Mouse (Mus musculus) C2C12 (cell line): Measurements from ENCODE around the gene Olfr1282. TPM values are rescaled to one million over a fixed set of nuclear protein-coding genes. Genes with fewer than 3 reads are reported as not detected.
"Not testable (repeated sequence)": the region's sequence is repeated elsewhere in the genome, so short reads cannot be mapped to it uniquely, and the experiment has no call there.

ENCODE experiments used
- H3K27me3 ChIP-seq: one replicate; pipeline ENCODE4 v1.6.1; 2011; ENCODE audit not compliant: control insufficient read depth, insufficient read depth, insufficient read length
- H3K36me3 ChIP-seq: one replicate; pipeline ENCODE4 v1.6.1; 2011; ENCODE audit not compliant: control insufficient read depth, insufficient read depth
- H3K4me3 ChIP-seq: one replicate; pipeline ENCODE4 v1.5.1; 2011; ENCODE audit warnings: mild to moderate bottlenecking, control low read depth; ENCODE audit not compliant: poor library complexity, insufficient read depth, severe bottlenecking
- H3K79me2 ChIP-seq: one replicate; pipeline ENCODE4 v1.6.1; 2011; ENCODE audit not compliant: control insufficient read depth, insufficient read depth
- H3K79me3 ChIP-seq: one replicate; pipeline ENCODE4 v1.6.1; 2011; ENCODE audit warnings: low read depth, control low read depth
- H3ac ChIP-seq: one replicate; pipeline ENCODE3; 2011; ENCODE audit warnings: low read depth; ENCODE audit not compliant: control insufficient read depth, insufficient read length
- CEBPB ChIP-seq: IDR thresholded peaks from one replicate; pipeline ENCODE4 v1.6.1; 2011; ENCODE audit warnings: low read depth, mild to moderate bottlenecking, control low read depth, moderate library complexity
- CTCF ChIP-seq: IDR thresholded peaks from one replicate; pipeline ENCODE4 v1.5.1; 2011; ENCODE audit not compliant: control insufficient read depth, insufficient read depth, insufficient read length
- FOSL1 ChIP-seq: IDR thresholded peaks from one replicate; pipeline ENCODE4 v1.8.0; 2011; ENCODE audit warnings: mild to moderate bottlenecking, low read length; ENCODE audit not compliant: poor library complexity, insufficient read depth, severe bottlenecking
- MAX ChIP-seq: IDR thresholded peaks from one replicate; pipeline ENCODE4 v1.6.1; 2011; ENCODE audit warnings: mild to moderate bottlenecking, control low read depth
- MYOD1 ChIP-seq: IDR thresholded peaks from one replicate; pipeline ENCODE4 v1.6.1; 2011; ENCODE audit warnings: low read depth; ENCODE audit not compliant: control insufficient read depth, insufficient read length
- MYOG ChIP-seq: IDR thresholded peaks from one replicate; pipeline ENCODE4 v1.6.1; 2011; ENCODE audit not compliant: control insufficient read depth, insufficient read length; ENCODE audit errors: extremely low read depth
- USF1 ChIP-seq: IDR thresholded peaks from one replicate; pipeline ENCODE4 v1.6.1; 2011; ENCODE audit warnings: low read depth, mild to moderate bottlenecking, control low read depth, moderate library complexity
- long read RNA-seq, 2 experiments: library from polyadenylated mRNA; unstranded; transcript quantifications; one replicate each; pipeline ENCODE4 v2.0.0; 2019 to 2020
- polyA plus RNA-seq: library from polyadenylated mRNA; unstranded; fragments of >200 nt; fragmentation: generic; extraction: Trizol; gene quantifications from one replicate; pipeline ENCODE4 v1.2.1, GENCODE M21; 2012; ENCODE audit warnings: missing spikeins

Gene Olfr1282
- polyA plus RNA-seq: not detected
- long read RNA-seq, experiment 1: 0 reads
- long read RNA-seq, experiment 2: 0 reads

GRCm38 (mm10) chr2:111335976-111336375, at the start of gene Olfr1282:
Gene Olfr1282 (minus strand): TSS chr2:111336076.
- H3K79me2 ChIP-seq: no peaks in the 10 kb centered on the region
- H3K79me3 ChIP-seq: no peaks in the 10 kb centered on the region
- H3K4me3 ChIP-seq: no peak within 1 kb of the TSS
- no peaks in the 10 kb centered on the region for H3K36me3 ChIP-seq
- no peak within 1 kb of the TSS for H3ac ChIP-seq
- H3K27me3 ChIP-seq: no peaks in the 10 kb centered on the region
- TF ChIP-seq CTCF (no peak), MYOD1 (no peak), FOSL1 (no peak), USF1 (no peak), MYOG (no peak), MAX (no peak), CEBPB (no peak)

GRCm38 (mm10) chr2:111375222-111375621, 39.3 kb upstream of the Olfr1282 start, which contains the start of gene Olfr1284:
Gene Olfr1284 (plus strand): TSS chr2:111375522.
- Histone ChIP-seq H3ac (no peak within 1 kb of the TSS), H3K4me3 (no peak within 1 kb of the TSS), H3K79me3 (no peaks in the 10 kb centered on the region), H3K79me2 (no peaks in the 10 kb centered on the region), H3K27me3 (no peaks in the 10 kb centered on the region), H3K36me3 (no peaks in the 10 kb centered on the region)
- TF ChIP-seq FOSL1 (no peak), USF1 (no peak), MYOD1 (no peak), MYOG (no peak)

- Histone ChIP-seq H3K79me3 (no peaks in the 10 kb centered on the region), H3K27me3 (no peaks in the 10 kb centered on the region), H3ac (no peak within 1 kb of the TSS), H3K79me2 (no peaks in the 10 kb centered on the region), H3K36me3 (no peaks in the 10 kb centered on the region), H3K4me3 (no peak within 1 kb of the TSS)
- TF ChIP-seq MYOG (no peak), CTCF (no peak), MAX (no peak), USF1 (no peak), FOSL1 (no peak), MYOD1 (no peak), CEBPB (no peak)
Observed at GRCm38 (mm10) chr2:111366490-111366889, 30.6 kb upstream of the Olfr1282 start, which contains the start of gene Olfr1283. Gene Olfr1283 (plus strand): TSS chr2:111366790.

GRCm38 (mm10) chr2:111333721-111334120, 2.2 kb downstream of the Olfr1282 start:
- H3K79me2 ChIP-seq, H3K79me3 ChIP-seq, H3K36me3 ChIP-seq, H3K27me3 ChIP-seq, H3K4me3 ChIP-seq, H3ac ChIP-seq: not testable (repeated sequence)

GRCm38 (mm10) chr2:111326220-111326619, 9.7 kb downstream of the Olfr1282 start, which contains the start of gene Olfr1281:
Gene Olfr1281 (plus strand): TSS chr2:111326520.
- H3K4me3 ChIP-seq: no peak within 1 kb of the TSS
- no peaks in the 10 kb centered on the region for H3K79me2 ChIP-seq
- TF ChIP-seq MYOG: no peak
- no peak for TF ChIP-seq CTCF
- no peak for TF ChIP-seq MAX
- no peak for TF ChIP-seq MYOD1
- H3ac ChIP-seq: no peak within 1 kb of the TSS
- no peaks in the 10 kb centered on the region for H3K79me3 ChIP-seq
- no peaks in the 10 kb centered on the region for H3K36me3 ChIP-seq
- H3K27me3 ChIP-seq: no peaks in the 10 kb centered on the region

GRCm38 (mm10) chr2:111313717-111314116, 22.2 kb downstream of the Olfr1282 start, which contains the start of gene Olfr1280:
Gene Olfr1280 (plus strand): TSS chr2:111314017.
- Histone ChIP-seq H3K79me3 (no peaks in the 10 kb centered on the region), H3ac (no peak within 1 kb of the TSS), H3K27me3 (no peaks in the 10 kb centered on the region), H3K79me2 (no peaks in the 10 kb centered on the region), H3K36me3 (no peaks in the 10 kb centered on the region), H3K4me3 (no peak within 1 kb of the TSS)
- TF ChIP-seq FOSL1 (no peak), CEBPB (no peak), MYOG (no peak), CTCF (no peak), MAX (no peak), MYOD1 (no peak)

GRCm38 (mm10) chr2:111300374-111300773, 35.5 kb downstream of the Olfr1282 start, which contains the start of gene Olfr1279:
Gene Olfr1279 (plus strand): TSS chr2:111300635.
- no peaks in the 10 kb centered on the region for H3K36me3 ChIP-seq
- H3K4me3 ChIP-seq: no peak within 1 kb of the TSS
- H3K79me3 ChIP-seq: no peaks in the 10 kb centered on the region
- no peaks in the 10 kb centered on the region for H3K79me2 ChIP-seq
- TF ChIP-seq MYOG (no peak), FOSL1 (no peak), CTCF (no peak), USF1 (no peak), CEBPB (no peak), MYOD1 (no peak), MAX (no peak)
- H3K27me3 ChIP-seq: no peaks in the 10 kb centered on the region
- no peak within 1 kb of the TSS for H3ac ChIP-seq
